Mouse (Mus musculus) limb, embryonic 13.5 days (tissue): Measurements from ENCODE around the gene Flna. TPM values are rescaled to one million over a fixed set of nuclear protein-coding genes. Genes with fewer than 3 reads are reported as not detected.
A peak's percentile ranks its signal among the peaks of the same experiment; 100 is the strongest.
"Not testable (repeated sequence)": the region's sequence is repeated elsewhere in the genome, so short reads cannot be mapped to it uniquely, and the experiment has no call there.

Experiments
- ATAC-seq: fragments of 200-750 bp; cut with Nextera tagmentation; 2 replicates; pipeline ENCODE4 v1.8.0; 2017; ENCODE audit warnings: low read depth, moderate number of reproducible peaks, moderate TSS enrichment; ENCODE audit not compliant: low FRiP score
- H3K27ac ChIP-seq: fragments of 300-500 bp; sonication (generic); 2 replicates; pipeline ENCODE4 v1.5.1; 2015; ENCODE audit warnings: inconsistent platforms, mild to moderate bottlenecking, moderate library complexity
- H3K27me3 ChIP-seq: fragments of 300-500 bp; sonication (generic); 2 replicates; pipeline ENCODE4 v1.6.1; 2015; ENCODE audit warnings: mild to moderate bottlenecking, inconsistent platforms
- H3K36me3 ChIP-seq: fragments of 300-500 bp; sonication (generic); 2 replicates; pipeline ENCODE4 v1.6.1; 2015; ENCODE audit warnings: inconsistent platforms, mild to moderate bottlenecking, moderate library complexity
- H3K4me1 ChIP-seq: fragments of 300-500 bp; sonication (generic); 2 replicates; pipeline ENCODE4 v1.6.1; 2015; ENCODE audit warnings: inconsistent platforms
- H3K4me2 ChIP-seq: fragments of 300-500 bp; sonication (generic); replicated peaks from 2 replicates; pipeline ENCODE4 v1.6.1; 2015; ENCODE audit warnings: inconsistent platforms, mild to moderate bottlenecking, moderate library complexity
- H3K4me3 ChIP-seq: fragments of 300-500 bp; sonication (generic); 2 replicates; pipeline ENCODE4 v1.5.1; 2015; ENCODE audit warnings: moderate library complexity, mild to moderate bottlenecking, inconsistent platforms
- H3K9ac ChIP-seq: fragments of 300-500 bp; sonication (generic); 2 replicates; pipeline ENCODE4 v1.6.1; 2015; ENCODE audit warnings: mild to moderate bottlenecking, inconsistent platforms
- H3K9me3 ChIP-seq: fragments of 300-500 bp; sonication (generic); 2 replicates; pipeline ENCODE4 v1.6.1; 2016; ENCODE audit warnings: inconsistent platforms
- WGBS: fragments of 180-500 bp; shearing (Covaris S2); methylation state at CpG from one replicate; pipeline ENCODE4 v1.1.7; 2015; 5-methylcytosine and 5-hydroxymethylcytosine counted together
- polyA plus RNA-seq: library from polyadenylated mRNA; unstranded; fragments of >200 nt; fragmentation: Nextera tagmentation; extraction: Ambion mirVana; gene quantifications from 2 replicates; pipeline ENCODE4 v1.2.1, GENCODE M21; 2015

The Flna gene
- polyA plus RNA-seq, 1 experiment from 2014 or later: 314 TPM

GRCm38 (mm10) chrX:74244614-74245083, 5.0 kb downstream of the Flna start:
- Histone ChIP-seq H3K27me3 (no peaks in the 10 kb centered on the region), H3K4me1 (peaks cover 18% of the 10 kb centered on the region), H3K9ac (peak overlapping the region; percentile 81), H3K27ac (peak overlapping the region; percentile 89; the same call in 1 of the 2 replicates), H3K4me3 (peak overlapping the region; percentile 60), H3K4me2 (peak overlapping the region; percentile 70), H3K36me3 (peaks cover 35% of the 10 kb centered on the region), H3K9me3 (no peaks in the 10 kb centered on the region)
- 27% methylated on average over 3 of the region's 3 CpGs for WGBS
- ATAC-seq: peak; percentile 66

- H3K27me3 ChIP-seq: no peaks in the 10 kb centered on the region
- H3K9me3 ChIP-seq: no peaks in the 10 kb centered on the region
- 59% methylated on average over 3 of the region's 3 CpGs for WGBS
- peak overlapping the region; percentile 70 for H3K4me2 ChIP-seq
- ATAC-seq: no peak
- H3K9ac ChIP-seq: peak overlapping the region; percentile 81
- H3K4me1 ChIP-seq: peaks cover 14% of the 10 kb centered on the region
- peak overlapping the region; percentile 60 for H3K4me3 ChIP-seq
- peaks cover 43% of the 10 kb centered on the region for H3K36me3 ChIP-seq
- no peak overlapping the region for H3K27ac ChIP-seq
These were observed 5.8 kb downstream of the Flna start for GRCm38 (mm10) chrX:74243807-74244206.

- Histone ChIP-seq H3K9me3 (no peaks in the 10 kb centered on the region), H3K9ac (peak overlapping the region; percentile 81; the same call in 1 of the 2 replicates), H3K4me2 (peak overlapping the region; percentile 70), H3K27ac (no peak overlapping the region), H3K27me3 (no peaks in the 10 kb centered on the region), H3K4me3 (peak overlapping the region; percentile 60), H3K4me1 (peaks cover 14% of the 10 kb centered on the region), H3K36me3 (peaks cover 48% of the 10 kb centered on the region)
- no peak for ATAC-seq
- 76% methylated on average over 2 of the region's 2 CpGs for WGBS
These were observed 6.2 kb downstream of the Flna start for GRCm38 (mm10) chrX:74243396-74243795.

- ATAC-seq: no peak
- Histone ChIP-seq H3K4me2 (no peak overlapping the region), H3K9ac (no peak overlapping the region), H3K4me1 (peaks cover 14% of the 10 kb centered on the region), H3K4me3 (no peak overlapping the region), H3K27ac (no peak overlapping the region), H3K9me3 (no peaks in the 10 kb centered on the region), H3K27me3 (no peaks in the 10 kb centered on the region), H3K36me3 (peaks cover 74% of the 10 kb centered on the region)
- WGBS: 96% methylated on average over 4 of the region's 4 CpGs
These were observed 9.3 kb downstream of the Flna start for GRCm38 (mm10) chrX:74240332-74240731.

GRCm38 (mm10) chrX:74233196-74233595, 16.4 kb downstream of the Flna start:
- ATAC-seq: no peak
- Histone ChIP-seq H3K36me3 (peaks cover 96% of the 10 kb centered on the region), H3K4me2 (no peak overlapping the region), H3K27me3 (no peaks in the 10 kb centered on the region), H3K9ac (no peak overlapping the region), H3K9me3 (no peaks in the 10 kb centered on the region), H3K27ac (no peak overlapping the region), H3K4me3 (no peak overlapping the region), H3K4me1 (no peaks in the 10 kb centered on the region)
- 94% methylated on average over 5 of the region's 5 CpGs for WGBS

- Histone ChIP-seq H3K4me3 (no peak overlapping the region), H3K9ac (no peak overlapping the region), H3K9me3 (no peaks in the 10 kb centered on the region), H3K27ac (no peak overlapping the region), H3K4me2 (no peak overlapping the region), H3K36me3 (peaks cover 100% of the 10 kb centered on the region), H3K27me3 (no peaks in the 10 kb centered on the region), H3K4me1 (no peaks in the 10 kb centered on the region)
- WGBS: 67% methylated on average over 1 of the region's 1 CpGs
- no peak for ATAC-seq
These were observed 19.6 kb downstream of the Flna start for GRCm38 (mm10) chrX:74230038-74230437.

GRCm38 (mm10) chrX:74220099-74220498, 29.5 kb downstream of the Flna start:
- H3K4me2 ChIP-seq, ATAC-seq, H3K27ac ChIP-seq, H3K27me3 ChIP-seq, H3K9me3 ChIP-seq, H3K4me1 ChIP-seq, H3K4me3 ChIP-seq, H3K9ac ChIP-seq: not testable (repeated sequence)
- H3K36me3 ChIP-seq: peaks cover 27% of the 10 kb centered on the region
- WGBS: 73% methylated on average over 1 of the region's 1 CpGs

GRCm38 (mm10) chrX:74219449-74219848, 30.2 kb downstream of the Flna start:
- Histone ChIP-seq H3K9me3 (no peaks in the 10 kb centered on the region), H3K27ac (no peak overlapping the region), H3K27me3 (no peaks in the 10 kb centered on the region), H3K9ac (no peak overlapping the region), H3K4me1 (no peaks in the 10 kb centered on the region), H3K36me3 (peaks cover 20% of the 10 kb centered on the region), H3K4me2 (no peak overlapping the region), H3K4me3 (no peak overlapping the region)
- 51% methylated on average over 13 of the region's 13 CpGs for WGBS
- ATAC-seq: no peak

- Histone ChIP-seq H3K9me3 (no peaks in the 10 kb centered on the region), H3K4me2 (no peak overlapping the region), H3K4me3 (no peak overlapping the region), H3K36me3 (peaks cover 11% of the 10 kb centered on the region), H3K4me1 (no peaks in the 10 kb centered on the region), H3K27me3 (no peaks in the 10 kb centered on the region), H3K27ac (no peak overlapping the region), H3K9ac (no peak overlapping the region)
- 93% methylated on average over 4 of the region's 4 CpGs for WGBS
- no peak for ATAC-seq
These were observed 31.1 kb downstream of the Flna start for GRCm38 (mm10) chrX:74218496-74218895.

GRCm38 (mm10) chrX:74203556-74203955, 46.1 kb downstream of the Flna start:
- WGBS: 89% methylated on average over 2 of the region's 2 CpGs
- ATAC-seq: no peak
- no peaks in the 10 kb centered on the region for H3K36me3 ChIP-seq
- H3K27ac ChIP-seq: no peak overlapping the region
- no peak overlapping the region for H3K9ac ChIP-seq
- no peak overlapping the region for H3K4me3 ChIP-seq
- no peaks in the 10 kb centered on the region for H3K4me1 ChIP-seq
- no peaks in the 10 kb centered on the region for H3K9me3 ChIP-seq
- no peaks in the 10 kb centered on the region for H3K27me3 ChIP-seq
- H3K4me2 ChIP-seq: no peak overlapping the region

GRCm38 (mm10) chrX:74176959-74177358, 72.7 kb downstream of the Flna start, which contains the start of gene Tktl1:
Gene Tktl1 (plus strand): TSS chrX:74177259.
- H3K9ac ChIP-seq: no peak within 1 kb of the TSS
- H3K4me3 ChIP-seq: no peak within 1 kb of the TSS
- H3K4me2 ChIP-seq: no peak within 1 kb of the TSS
- no peaks in the 10 kb centered on the region for H3K9me3 ChIP-seq
- 89% methylated on average over 17 of the region's 17 CpGs for WGBS
- no peak within 1 kb of the TSS for H3K27ac ChIP-seq
- H3K27me3 ChIP-seq: no peaks in the 10 kb centered on the region
- no peaks in the 10 kb centered on the region for H3K4me1 ChIP-seq
- ATAC-seq: no peak
- H3K36me3 ChIP-seq: no peaks in the 10 kb centered on the region
